Mouse (Mus musculus) retina, postnatal 1 day (tissue): ENCODE measurements around the gene Olfr824.
"Not testable (repeated sequence)": the region's sequence is repeated elsewhere in the genome, so short reads cannot be mapped to it uniquely, and the experiment has no call there.

Experiments
- DNase-seq: peaks from one replicate; pipeline ENCODE4 v3.0.0-alpha.2; 2012

Gene Olfr824

GRCm38 (mm10) chr10:130129900-130130299 lies at the start of gene Olfr824:
Gene Olfr824 (minus strand): TSS chr10:130130000.
- DNase-seq: not testable (repeated sequence)

DNA sequence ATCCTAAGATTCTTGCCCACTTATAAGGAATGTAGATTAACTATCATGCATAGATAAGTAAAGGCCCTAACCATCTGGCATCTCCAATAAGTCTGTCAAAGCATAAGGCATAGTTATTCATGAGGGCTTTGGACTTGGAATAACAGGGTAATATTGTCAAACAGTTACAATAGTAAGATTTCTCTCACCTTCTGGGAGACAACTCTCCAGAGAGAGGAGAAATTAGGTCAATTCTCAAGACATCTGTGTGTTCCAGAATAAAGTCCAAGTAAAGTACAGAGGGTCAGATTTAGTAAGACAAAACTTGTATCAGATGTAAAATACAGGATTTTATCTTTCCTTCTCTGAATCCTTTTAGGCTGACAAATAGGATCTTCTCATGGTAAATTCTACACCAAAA lies 36.9 kb upstream of the Olfr824 start, which contains the start of gene Olfr825:
Gene Olfr825 (minus strand): TSS at position 101 of the 400 bp plus-strand sequence.
- no peak for DNase-seq

DNA sequence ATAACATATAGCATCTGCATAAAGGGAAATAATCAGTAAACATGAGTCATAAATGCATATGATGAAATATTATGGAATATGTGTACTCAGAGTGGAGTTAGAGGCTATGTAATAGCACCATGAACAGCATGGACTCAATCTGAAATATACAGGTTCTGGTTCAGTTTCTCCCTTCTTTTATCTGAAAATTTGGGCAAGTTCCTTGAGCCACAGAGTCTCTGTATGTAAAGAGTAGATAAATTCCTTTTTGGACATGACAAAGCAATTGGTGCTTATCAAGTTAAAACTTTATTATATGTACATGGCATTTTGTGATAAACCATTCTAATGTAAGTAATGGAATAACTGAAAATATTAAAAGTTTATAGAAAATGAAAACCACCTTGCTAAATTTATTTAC lies 35.4 kb upstream of the Olfr824 start:
- no peak for DNase-seq

- DNase-seq: no peak
Observed at GRCm38 (mm10) chr10:130144121-130144520, 14.3 kb upstream of the Olfr824 start.

DNA sequence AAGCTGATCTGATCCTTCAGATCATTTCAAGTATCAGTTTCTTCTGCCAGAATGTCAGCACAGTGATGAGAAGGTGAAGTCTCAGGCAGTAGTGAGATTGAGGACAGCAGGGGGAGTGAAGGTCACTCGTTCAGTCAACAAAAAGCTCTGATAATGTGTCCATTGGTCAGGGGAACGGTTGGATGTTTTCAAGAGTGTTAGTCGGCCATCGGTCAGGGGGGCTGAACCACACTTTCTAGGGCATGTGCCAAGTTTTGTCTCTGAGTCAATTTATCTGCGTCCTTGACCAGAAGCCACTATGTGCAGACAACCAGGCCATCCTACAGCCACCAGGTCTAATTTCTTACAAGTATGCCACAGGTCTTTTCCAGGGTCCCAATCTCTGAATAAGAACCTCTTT lies 12.7 kb upstream of the Olfr824 start:
- not testable (repeated sequence) for DNase-seq

DNA sequence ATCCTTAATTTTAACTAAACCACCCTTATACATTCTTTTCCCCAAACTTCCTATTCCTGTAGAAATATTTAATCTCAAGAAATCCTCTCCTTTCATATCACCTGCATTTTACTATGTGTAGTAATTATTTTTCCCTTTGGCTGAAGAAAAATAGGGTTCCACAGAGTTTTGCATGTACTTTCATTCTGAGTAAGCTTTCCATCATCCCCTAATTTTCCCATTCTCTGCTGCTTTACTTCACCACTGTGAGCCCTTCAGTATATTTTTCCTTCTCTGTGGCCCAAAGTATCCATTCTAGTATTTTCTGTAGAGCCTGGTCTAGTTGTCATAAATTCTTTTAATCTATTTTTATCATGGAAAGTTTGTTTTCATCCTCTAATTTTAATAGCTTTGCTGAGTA lies 5.0 kb upstream of the Olfr824 start:
- DNase-seq: no peak

DNA sequence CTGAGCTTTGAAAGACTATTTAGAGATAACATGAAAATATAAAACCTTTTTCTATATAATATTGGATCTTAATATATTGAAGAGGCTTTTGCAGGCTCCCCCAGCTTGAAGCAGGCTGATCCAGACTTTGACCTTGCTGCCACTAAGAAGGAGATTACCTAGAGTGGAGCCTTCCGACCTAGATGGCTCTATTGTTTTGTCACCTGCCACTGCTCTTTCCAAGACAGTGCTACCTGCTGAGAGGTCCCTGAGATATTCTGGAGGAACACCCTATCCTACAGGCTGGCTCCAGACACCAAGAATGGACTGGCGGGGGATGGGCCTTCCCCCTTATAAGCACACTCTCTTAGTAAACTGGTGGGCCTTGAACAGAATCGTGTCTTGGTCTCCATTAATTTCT lies 13.8 kb downstream of the Olfr824 start:
- DNase-seq: not testable (repeated sequence)

DNA sequence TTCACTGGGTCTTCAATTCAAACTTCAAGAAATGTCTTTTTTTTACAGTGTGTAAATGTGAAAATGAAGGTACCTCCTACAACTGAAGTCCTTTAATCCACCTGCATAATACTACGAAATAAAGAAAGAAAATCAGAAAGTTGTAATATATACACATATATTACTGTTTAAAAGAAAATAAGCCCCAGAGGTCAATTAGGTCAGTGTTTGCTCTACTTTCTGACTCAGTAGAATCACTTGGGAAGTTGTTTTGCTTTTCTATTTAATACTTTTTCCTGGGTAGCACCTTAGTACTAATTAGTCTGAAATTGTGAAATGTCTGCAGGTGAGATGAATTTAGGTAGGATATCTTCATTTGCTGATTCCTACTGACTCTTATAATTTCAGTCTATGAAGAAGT lies 14.5 kb downstream of the Olfr824 start, which contains the start of gene Olfr823:
Gene Olfr823 (minus strand): TSS at position 101 of the 400 bp plus-strand sequence.
- not testable (repeated sequence) for DNase-seq

GRCm38 (mm10) chr10:130096104-130096503 lies 33.7 kb downstream of the Olfr824 start:
- DNase-seq: peak; percentile 27

GRCm38 (mm10) chr10:130092838-130093440 lies 36.9 kb downstream of the Olfr824 start:
- peak; percentile 64 for DNase-seq
